Mouse (Mus musculus) heart, adult 9 months (tissue): ENCODE results near the gene Il2.

Experiments used
- DNase-seq, 2 experiments: peaks; one replicate each; pipeline ENCODE4 v3.0.0; 2022; ENCODE audit warnings: low spot score in 2 of 2

Gene Il2

GRCm38 (mm10) chr3:37125655-37126054 is at the start of gene Il2:
Gene Il2, minus strand, starts transcription at chr3:37125959.
- no peak for DNase-seq

DNA sequence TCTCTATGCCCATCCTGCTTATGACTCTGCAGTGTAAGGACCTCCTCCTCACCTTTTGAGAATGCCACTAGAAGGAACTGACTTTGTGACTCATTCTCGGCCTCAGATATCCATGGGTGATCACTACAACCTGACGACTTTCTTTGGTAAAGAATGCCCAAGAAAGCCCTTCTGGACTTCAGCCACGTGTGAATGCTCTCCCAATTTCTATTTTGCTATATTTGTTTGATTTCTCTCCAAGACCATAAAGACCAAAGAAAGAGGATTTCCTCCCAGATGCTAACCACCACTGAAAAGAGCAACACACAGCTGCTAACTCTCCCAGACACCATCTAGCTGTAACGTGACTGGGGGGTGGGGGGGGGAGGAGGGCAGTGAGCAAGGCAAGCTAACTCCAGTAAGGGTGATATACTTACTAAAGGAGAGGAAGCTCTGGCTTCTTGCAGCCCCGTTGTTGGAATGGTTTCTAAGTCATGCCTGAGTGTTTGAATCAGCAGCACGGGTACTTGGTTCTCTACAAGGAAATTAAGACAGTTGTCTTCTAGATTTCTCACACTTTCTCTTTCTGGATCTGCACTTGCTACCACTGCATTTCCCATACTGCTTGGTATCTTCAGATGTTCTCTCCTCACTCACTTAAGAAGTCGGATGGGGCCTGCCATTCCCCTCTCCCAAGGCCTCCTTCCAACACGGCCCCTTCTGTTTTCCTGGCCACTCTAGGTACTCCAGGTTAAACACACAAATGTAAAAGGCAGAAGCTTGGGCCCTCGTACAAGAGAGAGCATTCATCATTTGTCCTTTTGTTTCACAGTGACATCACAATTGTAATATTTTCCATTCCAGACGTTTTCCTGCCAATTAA is 49.2 kb upstream of the Il2 start:
- DNase-seq: no peak

DNA sequence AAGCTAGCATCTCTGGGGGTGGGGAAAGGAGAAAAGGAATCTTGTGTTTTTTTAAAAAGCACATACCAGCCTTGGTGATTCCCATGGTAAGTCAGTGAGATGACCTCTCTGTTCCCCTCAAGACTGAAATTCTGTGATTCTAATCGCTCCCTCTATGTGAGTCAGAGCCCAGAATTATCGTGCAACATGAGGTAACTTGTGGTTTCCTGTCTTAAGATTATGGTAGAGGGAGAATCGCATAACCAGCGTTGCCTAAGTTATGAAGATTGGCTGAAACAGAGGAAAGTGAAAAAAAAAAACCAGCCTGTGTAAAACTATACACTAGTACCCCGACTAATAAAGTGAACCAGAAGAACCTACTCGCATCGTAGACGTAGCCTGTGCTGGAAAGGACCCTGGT is 47.5 kb upstream of the Il2 start:
- DNase-seq: no peak

DNA sequence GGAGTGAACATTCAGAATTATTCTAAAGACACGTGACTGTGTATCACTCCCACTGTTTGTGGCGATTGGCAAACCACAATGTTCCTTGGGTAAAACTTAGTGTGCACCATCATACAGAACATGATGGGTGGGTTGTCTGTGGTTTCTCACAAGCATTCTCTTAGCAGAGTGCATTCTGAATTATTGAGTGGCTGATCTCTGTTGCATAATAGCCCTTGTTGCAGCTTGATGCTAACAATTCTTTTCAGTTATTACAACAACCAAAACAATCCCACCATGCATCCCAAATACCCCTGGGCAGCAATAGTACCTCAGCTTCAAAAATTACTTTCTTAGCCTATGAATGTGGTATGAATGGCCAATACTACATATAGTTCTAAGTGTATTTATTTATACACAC is 43.5 kb upstream of the Il2 start:
- no peak for DNase-seq

- no peak for DNase-seq
Observed at GRCm38 (mm10) chr3:37161096-37161495, 35.3 kb upstream of the Il2 start.

- no peak for DNase-seq
Observed at GRCm38 (mm10) chr3:37158246-37158645, 32.5 kb upstream of the Il2 start.

- no peak for DNase-seq
Observed at GRCm38 (mm10) chr3:37157082-37157481, 31.3 kb upstream of the Il2 start.

DNA sequence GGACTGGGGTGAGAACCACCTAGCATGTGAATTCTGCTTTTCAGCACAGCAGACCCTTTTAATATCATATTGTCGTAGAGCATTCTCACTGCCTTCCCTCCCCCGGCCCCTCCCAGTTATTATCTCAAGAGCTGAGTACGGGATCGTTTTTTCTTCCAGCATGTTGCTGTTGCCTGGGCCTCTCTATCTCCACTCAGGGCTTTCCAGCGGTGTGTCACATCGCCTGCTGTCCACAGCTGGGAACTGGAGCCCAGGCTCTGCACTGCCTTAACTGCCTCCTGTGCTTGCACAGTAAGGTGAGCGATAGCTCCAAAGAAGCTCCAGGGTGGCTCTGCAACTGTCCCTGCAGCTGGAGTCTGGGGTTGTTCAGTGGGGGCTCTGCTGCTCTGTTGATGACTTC is 28.6 kb upstream of the Il2 start:
- no peak for DNase-seq

- no peak for DNase-seq
Observed at GRCm38 (mm10) chr3:37153004-37153403, 27.2 kb upstream of the Il2 start.

DNA sequence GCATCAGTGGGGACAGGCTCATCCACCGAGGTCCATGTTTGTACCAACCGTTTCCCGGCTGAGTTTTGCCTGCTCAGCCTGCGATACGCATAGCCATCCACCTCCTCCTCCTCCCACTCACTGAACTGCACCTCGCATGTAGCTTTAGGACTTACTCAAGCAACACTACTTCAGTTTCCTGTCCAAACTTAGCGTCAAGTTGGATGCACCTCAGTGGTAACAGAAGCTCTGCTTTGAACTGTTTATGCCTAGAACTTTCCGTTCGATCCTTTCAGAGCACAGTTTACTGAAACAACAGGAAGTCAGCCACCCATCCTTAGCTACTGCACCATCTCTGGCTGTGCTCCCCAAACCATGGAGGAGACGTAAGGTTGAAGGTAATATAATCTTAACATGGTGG is 26.5 kb upstream of the Il2 start:
- DNase-seq: no peak

GRCm38 (mm10) chr3:37146810-37147209 is 21.1 kb upstream of the Il2 start:
- no peak for DNase-seq

DNA sequence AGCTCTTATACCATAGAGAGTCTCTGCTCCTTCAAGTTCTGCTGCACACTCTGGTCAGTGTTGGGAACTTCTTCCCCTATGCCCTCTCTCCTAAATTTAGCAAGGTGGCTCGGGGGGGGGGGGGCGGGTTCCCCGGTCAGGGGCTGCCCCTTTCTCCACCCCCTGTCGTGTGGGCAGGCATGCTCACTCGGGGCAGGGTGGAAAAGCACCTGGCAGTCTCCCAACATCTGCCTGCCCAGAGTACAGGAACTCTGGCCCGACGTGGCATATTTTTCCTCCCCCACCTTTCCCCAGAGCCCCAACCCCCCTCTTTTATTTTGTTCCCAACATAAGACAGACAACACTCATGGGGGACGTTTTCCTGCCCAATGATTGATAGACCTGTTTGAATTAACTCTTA is 20.6 kb upstream of the Il2 start:
- DNase-seq: no peak

DNA sequence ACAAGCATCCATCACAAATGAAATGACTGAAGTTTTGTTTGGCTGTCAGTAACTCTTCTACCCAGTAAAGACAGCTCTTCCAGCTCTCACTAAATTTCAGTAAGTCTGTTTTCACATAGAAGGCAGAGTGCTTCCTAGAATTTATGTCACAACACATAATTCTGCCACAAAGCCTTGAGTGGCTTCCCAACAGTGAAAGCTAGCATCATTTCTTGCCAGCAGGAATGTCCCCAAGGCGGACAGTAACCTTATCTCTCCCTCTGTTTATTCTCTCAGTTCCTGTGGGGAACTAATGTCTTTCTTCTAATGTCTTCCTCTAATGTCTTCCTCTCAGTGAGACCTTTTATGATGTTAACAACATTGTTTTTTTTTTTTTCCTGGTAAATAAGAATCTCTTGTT is 19.2 kb upstream of the Il2 start:
- DNase-seq: no peak

DNA sequence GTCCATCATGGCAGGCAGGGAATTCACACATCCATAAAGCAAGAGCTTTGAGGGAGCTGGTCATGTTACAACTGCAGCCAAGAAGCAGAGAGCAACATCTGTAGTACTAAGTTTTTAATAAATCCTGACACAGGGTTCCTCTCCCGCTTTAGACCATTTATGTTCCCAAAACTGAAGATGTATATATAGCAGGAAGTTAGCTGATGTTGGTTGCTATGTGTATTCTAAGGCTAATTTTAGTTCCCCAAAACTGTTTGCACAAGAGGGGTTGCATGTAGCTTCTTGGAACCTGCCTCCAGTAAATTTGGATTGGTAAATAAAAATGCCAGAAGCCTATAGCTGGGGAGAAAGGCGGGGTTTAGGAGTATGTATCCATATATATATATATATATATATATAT is 16.1 kb upstream of the Il2 start:
- peak in 1 of 2 experiments; percentile 9 for DNase-seq

DNA sequence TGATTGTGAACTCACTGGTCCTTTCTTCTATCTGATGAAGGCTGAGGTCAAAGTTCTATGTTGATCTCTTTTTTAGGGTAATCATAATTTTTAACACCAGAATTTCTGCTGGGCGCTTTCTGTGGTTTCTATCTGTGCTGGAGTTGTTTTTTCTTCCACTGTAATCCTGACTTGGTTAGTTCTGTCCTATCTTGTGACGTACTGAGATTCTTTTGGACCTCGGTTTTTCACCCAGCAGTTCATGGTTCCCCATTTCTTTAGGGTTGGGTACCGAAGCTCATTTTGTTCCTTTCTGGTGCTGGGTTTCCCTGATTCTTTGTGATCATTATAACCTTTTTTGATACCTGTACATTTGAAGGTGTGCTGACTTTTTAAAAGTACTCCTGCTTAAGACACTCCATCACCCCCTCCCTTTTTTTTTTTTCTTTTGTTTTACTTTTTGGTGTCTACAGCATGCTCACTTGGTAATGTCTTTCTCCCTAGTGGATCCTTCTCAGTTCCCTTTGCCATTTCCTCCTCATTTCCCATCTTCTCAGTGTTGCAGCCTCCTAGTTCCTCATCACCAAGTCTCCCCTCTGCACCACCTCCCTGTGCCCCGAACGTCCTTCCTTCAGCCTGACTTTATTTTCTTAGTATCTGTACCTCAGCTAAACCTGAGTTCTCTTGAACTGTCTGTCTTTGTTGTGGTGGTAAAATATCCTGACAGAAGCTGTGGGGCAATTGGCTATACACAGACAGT is 14.6 kb upstream of the Il2 start:
- DNase-seq: peak in 1 of 2 experiments; percentile 32

DNA sequence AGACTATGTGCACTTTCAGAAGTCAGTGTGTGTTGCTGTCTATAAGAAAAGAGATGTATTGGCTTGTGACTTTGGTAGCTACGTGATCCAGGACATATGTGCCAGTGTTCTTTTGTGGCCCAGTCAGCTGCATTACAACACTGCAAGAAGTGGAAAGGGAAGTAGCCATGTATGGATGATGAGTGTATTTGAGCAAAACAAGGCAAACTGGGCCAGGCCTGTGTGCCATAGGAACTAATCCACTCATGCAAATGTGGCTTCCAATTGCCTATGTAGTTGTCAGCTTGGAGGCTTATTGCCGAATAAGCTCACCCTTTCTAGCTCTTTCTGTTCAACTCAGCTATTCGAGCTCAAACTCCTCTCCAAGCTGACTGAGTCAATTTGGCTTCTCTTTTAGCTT is 13.4 kb upstream of the Il2 start:
- DNase-seq: no peak

- no peak for DNase-seq
Observed at GRCm38 (mm10) chr3:37137231-37137630, 11.5 kb upstream of the Il2 start.

DNA sequence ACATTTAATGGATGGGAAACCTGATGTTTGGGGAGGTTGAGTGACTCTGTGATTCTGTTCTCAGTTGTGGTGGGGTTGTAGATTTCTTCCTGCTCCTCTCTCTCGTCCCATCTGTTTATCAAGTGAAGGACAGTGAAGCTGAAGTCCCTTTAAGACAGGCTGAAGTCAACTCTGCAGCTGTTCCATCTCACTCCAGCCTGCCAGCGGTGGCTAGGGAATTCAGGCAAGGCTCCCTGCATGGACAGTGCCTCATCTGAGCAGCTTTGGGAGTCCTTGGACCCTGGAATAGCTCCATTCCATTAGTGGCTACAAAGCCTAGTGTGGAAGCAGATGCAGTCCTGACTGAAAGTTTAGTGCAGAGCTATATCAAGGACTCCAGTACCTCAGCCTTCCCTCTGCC is 3.3 kb upstream of the Il2 start:
- DNase-seq: peak; percentile 49 to 62

- peak; percentile 79 to 83 for DNase-seq
Observed at GRCm38 (mm10) chr3:37128269-37128668, 2.5 kb upstream of the Il2 start.

DNA sequence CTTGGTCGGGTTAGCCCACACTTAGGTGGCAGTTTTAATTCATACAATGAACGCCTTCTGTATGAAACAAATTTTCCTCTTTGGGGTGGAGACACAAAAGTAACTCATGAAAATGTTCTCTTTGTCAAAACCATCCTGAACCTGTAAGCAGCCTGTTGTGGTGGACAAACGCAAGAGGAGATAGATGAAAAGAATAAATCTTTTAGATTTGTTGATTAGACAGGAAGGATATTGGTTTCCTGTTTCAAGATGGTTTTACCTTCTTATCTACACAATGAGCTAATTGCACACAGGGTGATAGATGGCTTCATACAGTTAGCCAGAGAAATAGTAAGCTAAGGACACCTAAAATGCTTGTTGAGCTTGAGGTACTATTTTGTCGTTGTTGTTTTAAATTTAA is 403 bp upstream of the Il2 start:
- no peak for DNase-seq

DNA sequence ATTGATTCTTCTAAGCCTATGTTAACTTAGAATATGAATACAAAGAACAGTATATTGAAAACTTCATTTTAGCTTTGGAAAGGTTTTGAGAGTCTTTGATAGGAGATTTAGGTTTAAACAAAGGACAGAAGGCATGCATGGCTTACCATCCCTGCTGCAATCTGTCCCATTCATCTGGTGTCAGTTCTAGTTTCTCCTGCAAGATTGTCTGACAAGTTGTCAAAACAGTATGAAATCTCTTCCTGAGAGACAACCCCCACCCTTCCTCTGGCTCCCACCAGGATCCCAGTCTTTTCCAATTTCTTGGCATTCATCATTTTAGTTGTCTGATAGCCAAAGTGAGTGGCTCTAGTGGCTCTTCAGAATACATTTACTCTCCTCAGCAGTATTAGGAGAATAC is 35.0 kb downstream of the Il2 start:
- no peak for DNase-seq

DNA sequence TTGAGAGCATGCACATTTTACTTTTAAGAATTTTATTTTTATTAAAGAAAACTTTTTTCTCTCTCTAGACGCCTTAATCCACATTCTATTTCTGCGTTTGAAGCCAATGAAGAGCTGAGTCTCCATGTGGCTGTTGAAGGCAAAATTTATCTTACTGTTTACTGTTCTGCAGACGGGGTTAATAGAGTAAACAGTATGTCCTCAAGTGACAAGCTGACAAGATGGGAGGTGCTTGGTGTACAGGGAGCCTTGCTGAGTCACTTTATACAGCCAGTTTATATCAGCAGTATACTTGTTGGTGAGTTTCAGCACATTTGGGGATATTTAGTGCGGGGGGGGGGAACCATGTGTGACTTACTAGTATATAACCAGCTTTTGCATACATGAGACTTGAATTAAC is 40.9 kb downstream of the Il2 start:
- no peak for DNase-seq

DNA sequence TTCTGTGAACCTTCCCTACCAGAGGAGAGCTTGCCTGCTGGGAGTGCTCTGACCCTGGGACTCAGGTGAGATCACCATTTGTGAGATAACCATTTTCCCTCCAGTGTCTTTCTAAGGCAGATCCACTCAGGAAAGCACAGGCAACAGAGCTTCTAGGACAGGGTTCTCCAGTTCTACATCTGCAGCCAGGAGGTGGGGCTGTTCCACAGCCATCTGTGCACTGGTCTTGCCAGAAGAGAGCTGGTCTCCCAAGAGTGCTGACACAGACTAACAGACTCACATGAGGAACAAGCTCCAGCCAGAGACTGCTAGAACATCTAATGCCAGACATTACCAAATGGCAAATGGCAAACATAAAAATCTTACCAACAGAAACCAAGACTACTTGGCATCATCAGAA is 52.5 kb downstream of the Il2 start:
- DNase-seq: peak; percentile 42 to 59
